Mouse (Mus musculus) neural tube, embryonic 11.5 days (tissue): ENCODE measurements around the gene Nup50. TPM values are rescaled to one million over a fixed set of nuclear protein-coding genes. Genes with fewer than 3 reads are reported as not detected.

Experiments
- ATAC-seq: fragments of 200-750 bp; cut with Nextera tagmentation; 2 replicates; pipeline ENCODE4 v1.8.0; 2017; ENCODE audit warnings: moderate number of reproducible peaks, mild to moderate bottlenecking, moderate TSS enrichment, moderate library complexity; ENCODE audit not compliant: insufficient read depth, low FRiP score, low TSS enrichment
- DNase-seq: peaks from one replicate; pipeline ENCODE4 v3.0.0-alpha.2; 2015; ENCODE audit warnings: low spot score
- H3K27ac ChIP-seq: fragments of 300-500 bp; sonication (generic); 2 replicates; pipeline ENCODE4 v1.5.1; 2014; ENCODE audit warnings: low read depth, mild to moderate bottlenecking, low read length
- H3K27me3 ChIP-seq: fragments of 300-500 bp; sonication (generic); 2 replicates; pipeline ENCODE4 v1.6.1; 2014; ENCODE audit warnings: mild to moderate bottlenecking, low read length, mixed read lengths; ENCODE audit not compliant: control insufficient read depth, insufficient read depth
- H3K36me3 ChIP-seq: fragments of 300-500 bp; sonication (generic); 2 replicates; pipeline ENCODE4 v1.6.1; 2014; ENCODE audit warnings: mild to moderate bottlenecking, low read length, moderate library complexity, mixed read lengths; ENCODE audit not compliant: control insufficient read depth, insufficient read depth
- H3K4me1 ChIP-seq: fragments of 300-500 bp; sonication (generic); 2 replicates; pipeline ENCODE4 v1.6.1; 2014; ENCODE audit warnings: low read length, mixed read lengths; ENCODE audit not compliant: control insufficient read depth, insufficient read depth
- H3K4me2 ChIP-seq: fragments of 300-500 bp; sonication (generic); 2 replicates; pipeline ENCODE4 v1.6.1; 2014; ENCODE audit warnings: low read depth, mild to moderate bottlenecking, moderate library complexity
- H3K4me3 ChIP-seq: fragments of 300-500 bp; sonication (generic); 2 replicates; pipeline ENCODE4 v1.5.1; 2014; ENCODE audit warnings: low read depth, low read length
- H3K9ac ChIP-seq: fragments of 300-500 bp; sonication (generic); 2 replicates; pipeline ENCODE4 v1.6.1; 2014; ENCODE audit warnings: mild to moderate bottlenecking, low read length
- H3K9me3 ChIP-seq: fragments of 300-500 bp; sonication (generic); 2 replicates; pipeline ENCODE4 v1.6.1; 2016; ENCODE audit warnings: low read length; ENCODE audit not compliant: control insufficient read depth
- WGBS: fragments of 180-500 bp; shearing (Covaris S2); extraction: QIAGEN DNeasy Blood & Tissue Kit; methylation state at CpG from one replicate; pipeline ENCODE4 v1.1.7; 2014; 5-methylcytosine and 5-hydroxymethylcytosine counted together
- microRNA-seq: library from miRNA; unstranded; fragments of <30 nt; microRNA quantifications from one replicate; pipeline ENCODE4, GENCODE M21; 2016
- polyA plus RNA-seq: library from polyadenylated mRNA; unstranded; fragments of >200 nt; fragmentation: Nextera tagmentation; extraction: Ambion mirVana; gene quantifications from 2 replicates; pipeline ENCODE4 v1.2.1, GENCODE M21; 2014

Nup50 gene
- polyA plus RNA-seq, 1 experiment from 2014 or later = 61.5 TPM

GRCm38 (mm10) chr15:84989098-84989497, 65.9 kb downstream of the Nup50 start:
- no peaks in the 10 kb centered on the region; the same call in 1 of the 2 replicates for H3K27me3 ChIP-seq
- 75% methylated on average over 3 of the region's 3 CpGs for WGBS
- H3K27ac ChIP-seq = no peak overlapping the region
- H3K4me1 ChIP-seq = peaks cover 7% of the 10 kb centered on the region
- H3K4me2 ChIP-seq = no peak overlapping the region
- ATAC-seq = no peak
- no peaks in the 10 kb centered on the region for H3K36me3 ChIP-seq
- H3K4me3 ChIP-seq = no peak overlapping the region
- no peak overlapping the region for H3K9ac ChIP-seq
- no peaks in the 10 kb centered on the region for H3K9me3 ChIP-seq
- no peak for DNase-seq

- ATAC-seq (no peak), DNase-seq (no peak)
- Histone ChIP-seq H3K36me3 (no peaks in the 10 kb centered on the region), H3K4me2 (no peak overlapping the region), H3K27ac (no peak overlapping the region), H3K27me3 (no peaks in the 10 kb centered on the region; the same call in 1 of the 2 replicates), H3K4me3 (no peak overlapping the region), H3K4me1 (peaks cover 7% of the 10 kb centered on the region), H3K9ac (no peak overlapping the region), H3K9me3 (no peaks in the 10 kb centered on the region)
- 73% methylated on average over 7 of the region's 7 CpGs for WGBS
Observed at GRCm38 (mm10) chr15:84989771-84990170, 66.6 kb downstream of the Nup50 start.

Small RNA genes lying within 50 kb of the gene (microRNA-seq; reads per million reads assigned to microRNA genes)
- 17.2 reads per million, percentile 28 among the genes with 10 or more reads in this experiment for gene Mir1249

Other genes starting within 250 kb of the Nup50 start
- 3.0 and 4.9 TPM in 2 replicates for gene Arhgap8, start 203.4 kb upstream of the Nup50 start, polyA plus RNA-seq
- gene Phf21b, start 67.4 kb upstream of the Nup50 start, polyA plus RNA-seq = 32.2 and 36.0 TPM in 2 replicates
- 0.77 and 0.81 TPM in 2 replicates for gene Gm29666, start 3.4 kb upstream of the Nup50 start, polyA plus RNA-seq
- gene 5031439G07Rik, start 65.1 kb downstream of the Nup50 start, polyA plus RNA-seq = 36.4 and 39.3 TPM in 2 replicates
- not detected in 2 replicates for gene Upk3a, start 93.7 kb downstream of the Nup50 start, polyA plus RNA-seq
- 29.3 and 29.4 TPM in 2 replicates for gene Fam118a, start 105.5 kb downstream of the Nup50 start, polyA plus RNA-seq
- gene Smc1b, start 208.6 kb downstream of the Nup50 start, polyA plus RNA-seq = 0.11 TPM in 1 of 2 replicates, not detected in the other
- 0.62 and 0.78 TPM in 2 replicates for gene Ribc2, start 208.7 kb downstream of the Nup50 start, polyA plus RNA-seq